Mouse (Mus musculus): ENCODE results near the gene Zfy2.

Zfy2 gene

DNA sequence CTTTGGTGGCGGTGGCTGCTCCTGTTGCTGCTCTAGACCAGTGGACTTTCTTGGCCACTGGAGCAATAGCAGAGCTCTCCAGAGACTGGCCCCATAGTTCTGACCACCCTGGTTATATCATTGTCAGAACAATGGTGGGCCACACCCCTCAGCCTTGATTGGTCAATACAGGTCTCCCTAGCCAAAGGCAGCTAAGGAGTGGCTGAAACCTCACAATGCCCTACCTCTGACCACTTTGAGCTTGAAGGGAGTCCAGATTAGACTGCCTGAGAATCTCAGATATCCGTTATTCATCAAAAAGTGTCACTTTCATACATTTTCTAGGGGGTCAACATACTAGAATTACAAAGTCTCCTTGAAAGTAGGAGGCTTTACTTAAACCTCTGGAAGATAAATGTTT, at the start of gene Zfy2:
TSS of gene Zfy2 (minus strand) at position 101 of the 400 bp plus-strand sequence.
- DNase-seq (ENCODE audit: low read depth, low spot score) = no peak

Data from R1 (cell line).